Mouse (Mus musculus) common myeloid progenitor, adult 5-6 weeks (primary cell): Measurements from ENCODE around the gene Trib2. TPM values are rescaled to one million over a fixed set of nuclear protein-coding genes. Genes with fewer than 3 reads are reported as not detected.

Source experiments
- ATAC-seq: replicated peaks from 2 replicates; pipeline ENCODE4 v1.8.0; 2016; ENCODE audit warnings: low read depth, mild to moderate bottlenecking, moderate TSS enrichment, inconsistent platforms; ENCODE audit not compliant: poor library complexity, severe bottlenecking
- total RNA-seq: library from RNA; stranded (forward); fragments of 200-1000, 187-1606 nt; gene quantifications from 2 replicates; pipeline ENCODE4 v1.2.3, GENCODE M21; 2017

Trib2 gene
- total RNA-seq = 17.9 and 20.4 TPM in 2 replicates

GRCm38 (mm10) chr12:15816740-15817178, at the start of gene Trib2:
TSS of gene Trib2 (minus strand) at chr12:15816922.
- peak; percentile 68 for ATAC-seq

- ATAC-seq = no peak
Measured at GRCm38 (mm10) chr12:15858005-15858404, 41.3 kb upstream of the Trib2 start.

- ATAC-seq = no peak
Measured at GRCm38 (mm10) chr12:15855891-15856290, 39.2 kb upstream of the Trib2 start.

DNA sequence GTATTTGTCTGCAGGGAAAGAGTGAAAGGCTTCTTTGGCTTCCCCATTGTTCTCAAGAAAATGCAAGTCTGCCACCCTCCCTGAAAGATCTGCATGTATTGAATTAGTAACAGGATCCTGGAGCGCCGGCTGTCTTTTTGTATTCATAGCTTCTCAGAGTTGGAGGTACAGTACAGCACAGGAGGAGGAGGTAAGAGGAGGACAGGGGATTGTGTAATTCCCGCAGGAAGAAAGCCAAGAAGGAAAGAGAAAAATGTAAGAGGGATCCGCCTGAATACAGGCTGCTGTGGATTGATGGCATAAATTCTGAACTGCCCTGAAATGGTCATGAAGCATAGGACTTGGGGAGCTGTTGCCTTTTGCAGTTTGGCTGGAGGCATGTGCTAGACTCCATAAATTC, 36.1 kb upstream of the Trib2 start:
- ATAC-seq = no peak

GRCm38 (mm10) chr12:15852031-15852430, 35.3 kb upstream of the Trib2 start:
- ATAC-seq = no peak

- ATAC-seq = no peak
Measured at GRCm38 (mm10) chr12:15850441-15850895, 33.7 kb upstream of the Trib2 start.

DNA sequence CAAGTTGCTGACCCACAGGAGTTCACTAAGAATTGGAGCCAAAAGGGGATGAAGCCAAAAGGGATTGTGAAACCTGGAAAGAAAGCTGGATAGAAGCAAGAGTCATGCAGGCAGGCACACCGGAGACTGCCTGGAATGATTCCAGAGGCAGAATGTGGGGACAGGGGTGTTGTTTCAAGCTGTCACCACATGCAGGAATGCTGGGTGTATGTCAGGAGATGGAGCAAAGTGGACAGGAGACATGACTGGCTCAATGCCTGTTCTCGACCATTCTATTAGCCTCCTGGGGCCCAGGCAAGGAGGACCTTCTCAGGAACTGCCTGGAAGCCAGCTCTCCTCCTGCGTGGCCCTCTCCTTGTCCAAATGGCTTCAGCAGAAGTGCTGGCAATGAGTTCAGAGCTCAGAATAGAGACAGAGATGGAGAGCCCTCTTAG, 33.2 kb upstream of the Trib2 start:
- no peak for ATAC-seq

- ATAC-seq = no peak
Measured at GRCm38 (mm10) chr12:15848391-15848790, 31.7 kb upstream of the Trib2 start.

- ATAC-seq = no peak
Measured at GRCm38 (mm10) chr12:15844701-15845100, 28.0 kb upstream of the Trib2 start.

DNA sequence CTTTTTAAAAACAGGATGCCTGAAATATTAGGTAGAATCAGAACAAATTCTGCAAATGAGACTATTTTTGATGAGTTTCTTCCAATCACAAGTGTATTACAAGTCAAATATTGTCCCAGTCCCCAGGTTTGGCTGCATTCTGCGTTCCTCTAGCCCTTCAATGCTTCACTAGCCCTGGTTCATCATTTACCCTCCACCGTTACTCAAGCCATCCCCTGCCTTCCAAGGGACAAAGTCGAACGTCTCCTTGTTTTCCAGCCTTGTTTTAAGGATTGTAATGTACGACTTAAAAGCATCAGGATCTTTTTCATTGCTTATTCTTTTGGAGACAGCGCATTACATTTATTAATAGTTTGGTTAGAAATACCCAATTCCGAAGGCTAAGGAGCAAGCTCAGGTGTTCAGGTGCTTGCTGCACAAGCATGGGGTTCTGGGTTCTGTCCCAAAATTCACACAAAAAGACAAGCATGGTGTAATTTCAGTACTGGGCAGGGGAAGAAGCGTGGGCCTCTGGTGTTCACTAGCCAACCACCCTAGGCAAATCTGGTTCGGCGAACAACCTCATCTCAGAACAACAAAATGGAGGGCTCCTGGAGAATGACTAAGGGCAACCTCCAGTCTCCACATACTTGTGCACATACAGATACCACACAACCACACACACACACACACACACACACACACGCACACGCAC, 24.3 kb upstream of the Trib2 start:
- ATAC-seq = no peak

DNA sequence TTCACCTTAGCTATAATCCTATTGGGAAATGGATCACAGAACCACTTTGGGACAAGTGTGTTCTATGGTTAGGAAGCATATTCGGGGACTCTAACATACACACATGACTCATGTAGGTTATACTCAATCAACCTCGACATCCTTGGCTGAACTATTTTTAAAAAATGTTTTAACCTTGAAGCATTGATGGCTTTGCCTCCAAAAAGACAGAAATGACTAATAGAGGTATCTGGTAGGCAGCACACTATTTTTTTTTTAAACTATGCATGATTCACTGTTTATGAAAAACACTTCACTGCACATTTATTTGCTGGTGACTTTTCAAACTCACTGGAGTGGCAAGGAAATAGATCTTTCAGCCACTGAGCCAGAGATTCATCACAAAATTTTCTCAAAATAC, 21.5 kb upstream of the Trib2 start:
- ATAC-seq = no peak

DNA sequence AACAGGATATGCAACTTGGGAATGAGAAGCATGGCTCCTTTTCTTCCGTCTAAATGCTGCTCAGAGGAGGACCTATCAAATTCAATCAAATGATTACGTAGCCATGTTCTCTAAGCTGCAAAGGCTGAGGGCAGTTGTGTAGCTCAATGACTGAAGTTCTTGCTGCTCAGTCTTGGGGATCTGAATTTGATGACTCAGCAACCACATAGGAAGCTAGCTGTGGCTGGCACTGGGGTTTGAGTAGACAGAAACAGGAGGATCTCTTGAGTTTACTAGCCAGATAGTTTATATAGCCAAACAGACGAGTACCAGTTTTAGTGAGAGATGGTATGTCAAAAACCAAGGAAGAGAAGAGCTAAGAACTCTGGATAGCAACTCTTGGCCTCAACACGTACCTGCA, 20.8 kb upstream of the Trib2 start:
- no peak for ATAC-seq

DNA sequence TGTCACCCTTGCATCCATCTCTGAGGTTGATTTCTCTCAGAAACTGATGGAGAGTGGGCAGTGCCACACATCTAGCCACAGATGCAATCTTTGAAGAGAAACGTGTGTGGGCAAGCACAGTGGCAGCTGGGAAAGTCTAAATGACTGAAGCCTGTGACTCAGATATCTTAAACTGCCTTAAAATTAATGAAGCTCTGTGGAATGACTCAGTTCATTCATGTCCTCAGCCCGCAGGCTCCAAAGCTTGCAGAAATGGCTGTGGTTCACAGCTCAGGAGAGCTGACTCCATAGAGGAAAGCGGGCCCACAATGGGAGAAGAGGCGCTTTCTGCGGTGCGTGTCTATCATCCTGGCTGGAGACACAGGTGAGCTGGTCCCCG, 15.9 kb upstream of the Trib2 start:
- no peak for ATAC-seq

DNA sequence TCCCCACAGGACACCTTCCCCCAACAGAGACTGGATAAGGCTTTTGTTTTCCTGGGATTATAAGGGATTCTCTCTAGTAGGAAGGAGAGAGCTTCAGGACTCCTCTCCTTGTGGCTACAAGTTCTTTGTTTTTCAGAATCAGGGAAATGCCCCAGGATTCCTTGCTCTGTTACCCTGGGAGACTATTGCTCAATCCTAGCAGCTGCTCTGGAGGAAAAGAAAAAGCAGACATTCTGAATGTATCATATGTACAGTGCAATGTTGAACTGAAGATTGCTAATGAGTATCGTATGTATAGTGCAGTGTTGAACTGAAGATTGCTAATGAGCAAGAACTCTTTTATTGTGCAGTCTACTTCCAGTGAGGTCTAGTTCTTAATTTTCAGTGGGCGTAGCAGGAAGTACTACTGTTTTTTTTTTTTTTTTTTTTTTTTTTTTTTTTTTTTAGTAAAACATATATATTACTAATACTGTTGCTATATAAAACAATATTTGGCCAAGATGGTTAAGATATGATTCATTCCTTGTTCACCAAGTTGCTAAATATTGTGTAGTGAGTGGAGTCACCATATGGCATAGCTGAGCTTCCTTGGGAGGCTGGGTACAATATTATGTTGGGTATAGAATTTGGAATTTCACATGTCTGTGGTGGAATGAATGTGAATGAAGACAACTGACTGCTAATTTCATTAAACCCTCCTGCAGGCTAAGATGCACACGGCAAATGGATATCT, 15.4 kb upstream of the Trib2 start:
- no peak for ATAC-seq

- ATAC-seq = no peak
Measured at GRCm38 (mm10) chr12:15830750-15831149, 14.0 kb upstream of the Trib2 start.

GRCm38 (mm10) chr12:15828815-15829398, 12.2 kb upstream of the Trib2 start:
- no peak for ATAC-seq

GRCm38 (mm10) chr12:15821019-15821418, 4.3 kb upstream of the Trib2 start:
- ATAC-seq = no peak

GRCm38 (mm10) chr12:15817365-15817764, 643 bp upstream of the Trib2 start:
- ATAC-seq = no peak

- ATAC-seq = peak; percentile 15
Measured at GRCm38 (mm10) chr12:15816254-15816605, 492 bp downstream of the Trib2 start.

DNA sequence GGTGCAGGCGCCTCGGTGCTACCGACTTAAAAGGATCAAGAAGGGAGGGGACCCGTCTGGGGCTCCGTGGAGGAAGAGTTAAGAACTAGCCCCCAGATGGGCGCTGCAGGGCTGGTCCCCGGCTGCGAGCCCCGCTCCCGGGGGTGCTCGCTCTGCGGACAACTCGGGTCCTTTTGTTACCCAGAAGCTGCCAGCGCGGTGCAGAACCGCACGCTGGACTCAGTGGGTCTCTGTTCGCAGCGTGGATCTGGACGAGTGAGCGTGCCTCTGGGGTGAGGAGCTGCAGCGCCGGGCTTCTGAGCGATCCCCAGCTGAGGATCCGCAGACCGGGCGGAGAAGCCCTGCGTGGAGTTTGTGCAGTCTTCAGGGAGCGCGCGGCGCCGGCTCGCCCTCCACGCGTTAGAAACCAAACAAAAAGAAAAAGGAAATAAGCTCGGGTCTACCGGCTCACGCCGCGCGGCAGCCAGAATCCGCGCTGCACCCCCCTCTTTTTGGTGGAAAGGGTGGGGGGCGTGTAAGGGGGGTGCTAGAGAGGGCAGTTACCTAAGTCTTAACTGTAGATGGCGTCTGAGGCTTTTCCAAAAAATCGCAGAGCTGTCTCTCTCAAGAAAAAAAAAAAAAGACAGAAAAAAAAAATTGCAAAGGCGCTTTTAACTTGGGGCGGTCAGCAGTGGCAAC, 1.0 kb downstream of the Trib2 start:
- peak; percentile 16 for ATAC-seq

DNA sequence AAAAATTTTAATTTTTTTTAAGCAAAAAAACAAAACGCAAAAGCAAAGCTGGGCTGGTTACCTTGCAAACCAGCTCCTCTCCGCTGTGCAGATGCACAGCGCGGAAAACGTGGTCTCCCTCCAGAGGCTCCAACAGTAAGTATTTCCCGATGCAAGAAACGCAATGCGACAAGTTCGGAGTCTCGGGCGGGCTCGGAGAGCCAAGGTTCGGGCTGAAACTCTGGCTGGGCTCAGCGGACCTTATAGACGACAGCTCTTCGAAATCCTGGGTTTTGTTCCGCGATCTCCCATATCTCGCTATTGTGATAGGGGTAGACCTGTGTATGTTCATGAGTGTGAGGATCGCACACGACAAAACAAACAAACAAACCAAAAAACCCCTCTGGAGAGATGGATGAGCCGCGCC, 1.5 kb downstream of the Trib2 start:
- no peak for ATAC-seq
